Mouse (Mus musculus) monocyte, adult 5-6 weeks (primary cell): ENCODE data around the gene Hpcal4. TPM values are rescaled to one million over a fixed set of nuclear protein-coding genes. Genes with fewer than 3 reads are reported as not detected.

Experiments
- ATAC-seq: fragments of 153-309, 156-312 bp; replicated peaks from 2 replicates; pipeline ENCODE4 v1.8.0; 2017; ENCODE audit warnings: mild to moderate bottlenecking; ENCODE audit not compliant: low TSS enrichment, insufficient number of reproducible peaks, severe bottlenecking, poor library complexity, low FRiP score
- total RNA-seq: library from RNA; stranded (forward); fragments of 200-1000, 200-491, 200-594 nt; gene quantifications from 3 replicates; pipeline ENCODE4 v1.2.3, GENCODE M21; 2017

Gene Hpcal4
- total RNA-seq, 1 experiment from 2014 or later, result not detected

DNA sequence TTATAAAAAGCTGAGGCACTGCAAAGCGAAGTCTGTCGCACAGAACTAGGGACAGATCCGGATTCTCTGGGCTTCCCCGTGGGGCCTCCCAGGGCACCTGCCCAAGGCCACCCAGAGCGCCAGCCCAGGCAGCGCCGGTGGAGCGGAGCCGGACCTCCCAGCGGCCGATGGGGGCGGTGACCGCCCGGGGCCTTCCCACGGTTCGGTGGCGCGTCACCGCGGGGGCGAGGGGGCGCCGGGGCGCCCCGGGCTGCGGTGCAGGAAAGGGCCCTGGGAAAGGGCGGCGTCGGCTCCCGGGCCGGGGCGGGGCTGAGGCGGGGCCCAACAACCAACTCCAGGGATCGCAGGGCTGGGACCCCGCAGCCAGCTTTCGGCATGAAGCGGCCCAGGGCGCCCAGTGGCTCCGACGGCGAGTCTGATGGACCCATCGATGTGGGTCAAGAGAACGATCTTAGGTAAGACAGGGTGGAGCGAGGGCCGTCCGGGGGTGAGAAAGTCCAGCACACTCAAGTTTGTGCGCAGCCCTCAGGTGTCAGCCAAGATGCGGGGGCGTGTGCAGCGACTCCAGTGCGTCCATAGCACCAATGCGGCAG is 50.6 kb downstream of the Hpcal4 start, which contains the start of gene Heyl:
Gene Heyl, plus strand, starts transcription at position 65 of the 593 bp plus-strand sequence.
- no peak for ATAC-seq

DNA sequence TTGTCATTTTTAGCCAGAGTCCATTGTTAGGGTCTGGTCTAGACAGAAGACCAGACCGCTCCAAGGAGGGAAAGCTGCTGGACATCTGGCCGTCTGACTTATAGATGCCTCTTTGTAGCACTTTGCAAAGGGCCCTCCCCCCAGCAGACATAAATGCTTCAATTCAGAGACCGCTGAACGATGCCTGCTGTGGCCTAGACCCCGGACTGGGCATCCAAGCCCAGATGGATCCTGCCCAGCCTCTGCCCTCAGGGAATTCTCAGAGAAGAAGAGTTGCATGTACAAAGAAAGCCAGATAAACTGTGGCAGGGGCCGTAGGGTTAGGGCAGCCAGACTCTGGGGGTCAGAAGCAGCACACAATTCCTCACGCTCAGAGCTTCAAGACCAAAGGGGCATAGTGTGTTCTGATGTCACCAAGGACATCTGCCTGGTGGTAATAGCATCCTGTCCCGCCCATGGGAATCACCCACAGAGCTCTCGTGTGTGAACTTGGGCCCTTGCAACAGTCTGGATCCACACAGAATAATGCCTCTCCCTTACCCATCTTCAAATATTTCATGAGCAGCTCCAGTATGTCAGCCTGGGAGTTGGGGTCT is 52.9 kb downstream of the Hpcal4 start:
- no peak for ATAC-seq

DNA sequence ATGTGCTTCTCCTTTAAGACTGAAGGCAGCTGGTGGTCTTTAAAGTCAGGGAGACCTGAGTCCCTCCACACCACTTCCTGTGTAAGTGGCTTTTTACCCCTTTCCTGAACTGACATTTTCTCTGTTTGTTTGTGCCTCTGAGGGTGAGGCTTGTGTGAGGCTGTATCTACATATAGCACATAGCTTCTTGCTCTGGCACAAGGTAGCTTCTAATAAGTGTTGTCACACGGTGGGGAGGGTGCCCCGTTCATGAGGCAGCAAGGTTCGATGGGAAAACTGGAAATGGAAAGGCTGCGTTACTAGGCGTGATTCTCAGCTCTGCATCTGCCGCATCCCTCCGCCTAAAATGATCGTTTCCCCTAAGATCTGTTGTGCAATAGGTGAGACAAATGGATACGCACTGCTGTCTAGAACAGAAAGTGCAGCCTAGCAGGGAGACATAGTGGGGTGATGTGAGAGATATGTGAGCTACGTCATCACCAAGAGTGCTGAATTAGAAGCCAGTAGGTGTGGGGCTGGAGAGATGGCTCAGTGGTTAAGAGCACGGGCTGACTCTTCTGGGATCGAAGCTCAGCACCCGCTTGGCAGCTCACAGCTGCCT is 53.5 kb downstream of the Hpcal4 start:
- ATAC-seq, result no peak

DNA sequence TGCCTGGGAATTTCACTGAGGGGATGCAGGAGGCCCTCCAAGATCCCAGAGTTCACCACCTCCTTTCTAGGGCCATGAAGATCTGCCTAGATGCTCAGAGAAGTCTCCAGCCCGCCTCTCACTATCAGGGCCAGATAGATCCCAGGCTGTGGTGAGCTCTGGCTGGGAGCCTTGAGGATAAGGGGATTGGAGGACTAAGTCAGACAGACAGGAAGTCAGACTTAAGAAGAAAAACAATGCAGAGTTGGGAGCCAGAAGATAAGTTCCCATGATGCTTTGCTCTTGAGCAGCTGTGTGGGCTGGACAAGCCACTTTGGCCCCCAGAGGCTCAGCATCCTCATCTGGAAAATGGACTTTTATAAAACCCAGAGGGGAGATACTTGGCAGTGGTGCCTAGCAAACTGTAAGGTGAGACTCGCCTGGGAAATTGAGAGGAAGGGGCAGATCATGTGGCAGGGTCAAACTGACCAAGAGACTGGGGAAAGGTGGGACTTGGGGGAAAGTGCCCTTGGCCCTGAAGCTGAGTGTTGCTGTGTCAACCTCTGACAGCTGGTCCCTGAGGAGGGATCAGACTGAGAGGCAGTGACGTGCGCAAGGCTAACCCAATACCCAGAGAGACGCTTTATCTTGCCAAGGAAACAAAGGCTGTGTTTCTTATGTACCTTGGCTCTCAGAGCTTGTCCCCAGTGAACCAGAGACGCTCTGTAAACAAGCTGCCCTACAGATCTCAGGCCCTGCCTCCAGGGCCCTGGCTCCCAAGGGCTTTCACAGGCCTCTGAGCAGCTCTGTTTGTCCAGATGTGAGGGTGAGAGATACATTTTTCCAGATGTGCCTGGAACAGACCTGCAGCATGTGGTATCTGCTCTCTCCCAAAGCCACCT is 54.6 kb downstream of the Hpcal4 start:
- no peak for ATAC-seq

DNA sequence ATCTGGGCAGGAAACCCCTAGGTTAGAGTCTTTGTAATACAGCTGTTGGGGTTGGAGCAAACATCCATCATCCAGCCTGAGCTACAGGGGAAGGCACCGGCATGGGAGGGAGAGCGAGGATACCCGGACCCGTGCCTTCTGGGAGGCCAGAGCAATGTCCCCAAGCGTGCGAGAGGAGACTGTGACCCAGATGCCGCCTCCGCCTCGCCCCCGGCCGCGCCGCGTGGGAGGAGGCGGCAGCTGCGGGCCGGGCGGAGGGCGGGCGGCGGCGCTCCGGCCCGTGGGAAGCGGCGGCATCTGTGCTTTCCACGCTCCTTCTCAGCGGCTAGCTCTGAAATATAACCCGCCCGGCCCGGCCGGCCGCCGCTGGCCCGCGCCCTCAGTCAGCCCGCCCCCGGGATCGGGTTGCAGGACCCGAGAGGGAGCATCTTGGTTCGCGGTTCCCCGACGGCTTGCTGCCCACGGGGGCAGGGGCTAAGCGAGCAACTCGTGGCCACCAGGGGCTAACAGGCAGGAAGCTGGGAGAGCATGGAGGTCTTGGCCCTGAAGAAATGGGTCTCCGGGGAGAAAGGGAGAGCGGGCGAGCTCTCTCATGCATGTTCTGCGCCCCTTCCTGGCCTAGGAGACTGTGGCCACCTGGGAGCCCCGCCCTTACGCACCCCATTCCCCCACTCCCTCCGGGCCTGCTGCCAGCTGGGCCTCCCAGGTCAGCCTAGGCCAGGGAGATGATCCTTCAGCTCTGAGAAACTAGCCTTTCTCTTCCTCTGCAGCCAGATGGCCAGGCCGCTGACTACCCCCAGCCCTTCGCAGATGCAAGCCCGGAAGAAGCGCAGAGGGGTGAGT is 56.6 kb downstream of the Hpcal4 start:
- ATAC-seq, result no peak

Other genes with a start within 250 kb of the Hpcal4 start
- not detected in 3 replicates for gene Mfsd2a, start 222.0 kb upstream of the Hpcal4 start, total RNA-seq
- 1.3 TPM in 1 of 3 replicates, not detected in the others for gene Mycl, start 187.6 kb upstream of the Hpcal4 start, total RNA-seq
- 14.1 to 23.3 TPM (median 15.6 TPM) in 3 replicates for gene Trit1, start 166.6 kb upstream of the Hpcal4 start, total RNA-seq
- gene Bmp8b, start 78.1 kb upstream of the Hpcal4 start, total RNA-seq, result not detected in 3 replicates
- not detected in 3 replicates for gene Oxct2b, start 67.0 kb upstream of the Hpcal4 start, total RNA-seq
- 19.7 to 35.3 TPM (median 32.0 TPM) in 3 replicates for gene Ppie, start 43.3 kb upstream of the Hpcal4 start, total RNA-seq
- gene Nt5c1a, start 18.3 kb downstream of the Hpcal4 start, total RNA-seq, result not detected in 3 replicates
- gene Heyl, start 50.3 kb downstream of the Hpcal4 start, total RNA-seq, result 0.10 TPM in 1 of 3 replicates, not detected in the others
- gene Pabpc4, start 79.1 kb downstream of the Hpcal4 start, total RNA-seq, result 23.4 to 30.7 TPM (median 23.8 TPM) in 3 replicates
- gene Oxct2a, start 140.4 kb downstream of the Hpcal4 start, total RNA-seq, result not detected in 3 replicates
- gene Bmp8a, start 160.0 kb downstream of the Hpcal4 start, total RNA-seq, result not detected in 3 replicates